Mouse (Mus musculus): ENCODE results near the gene Shcbp1l. TPM values are rescaled to one million over a fixed set of nuclear protein-coding genes. Genes with fewer than 3 reads are reported as not detected.
"Not testable (repeated sequence)": the region's sequence is repeated elsewhere in the genome, so short reads cannot be mapped to it uniquely, and the experiment has no call there.

Shcbp1l gene
- polyA plus RNA-seq, 1 experiment from 2014 or later: 0.28 TPM

DNA sequence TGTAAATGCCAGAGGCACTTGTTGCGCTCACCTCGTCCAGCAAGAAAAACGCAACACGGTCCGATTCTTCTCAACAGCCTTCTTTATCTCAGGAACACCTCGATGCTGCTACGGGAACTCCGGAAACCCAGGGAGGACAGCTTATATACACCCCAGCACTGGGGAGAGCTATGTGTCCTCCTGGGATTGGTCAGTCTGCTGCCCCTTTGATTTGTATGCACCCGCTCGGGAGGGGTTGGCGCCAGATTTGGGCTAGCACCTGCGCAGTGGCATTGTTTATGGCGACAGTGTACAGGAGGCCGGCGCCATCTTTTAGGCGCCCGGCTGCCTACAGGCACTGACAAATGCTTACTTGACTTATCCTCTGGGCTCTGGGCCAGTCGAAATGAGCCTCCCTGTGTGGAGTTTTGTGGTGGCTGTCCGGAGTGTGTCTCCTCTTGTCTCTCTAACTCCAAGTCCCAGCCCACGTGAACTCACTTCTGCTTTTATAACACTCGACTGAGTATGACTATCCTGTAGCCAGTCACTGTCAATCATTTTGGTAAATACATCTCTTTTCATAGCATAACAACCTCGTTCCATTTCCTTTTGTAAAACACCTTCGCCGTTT, 10.7 kb upstream of the Shcbp1l start:
- ATAC-seq (ENCODE audit: insufficient read depth); H3K36me3 ChIP-seq (ENCODE audit: insufficient read depth); H3K9ac ChIP-seq; DNase-seq; H3K27ac ChIP-seq (ENCODE audit: low read depth); H3K4me1 ChIP-seq (ENCODE audit: insufficient read depth); H3K4me2 ChIP-seq; H3K9me3 ChIP-seq (ENCODE audit: low read depth, low read length); H3K27me3 ChIP-seq (ENCODE audit: insufficient read depth, low read length); H3K4me3 ChIP-seq (ENCODE audit: low read depth, low read length): not testable (repeated sequence)
- 77% methylated on average over 24 of the region's 24 CpGs for WGBS

GRCm38 (mm10) chr1:153414962-153415361, 10.0 kb upstream of the Shcbp1l start:
- H3K27ac ChIP-seq (ENCODE audit: low read depth): no peak overlapping the region
- no peak overlapping the region for H3K9ac ChIP-seq
- no peaks in the 10 kb centered on the region for H3K9me3 ChIP-seq (ENCODE audit: low read depth, low read length)
- DNase-seq (no peak), ATAC-seq (ENCODE audit: insufficient read depth) (no peak)
- no peaks in the 10 kb centered on the region for H3K4me1 ChIP-seq (ENCODE audit: insufficient read depth)
- H3K27me3 ChIP-seq (ENCODE audit: insufficient read depth, low read length): no peaks in the 10 kb centered on the region
- 75% methylated on average over 4 of the region's 4 CpGs for WGBS
- no peak for TF ChIP-seq CTCF (IDR thresholded peaks at IDR 0.05; ENCODE audit: low read depth)
- no peak overlapping the region for H3K4me2 ChIP-seq
- H3K4me3 ChIP-seq (ENCODE audit: low read depth, low read length): no peak overlapping the region
- no peaks in the 10 kb centered on the region for H3K36me3 ChIP-seq (ENCODE audit: insufficient read depth)

GRCm38 (mm10) chr1:153415742-153416141, 9.2 kb upstream of the Shcbp1l start:
- not testable (repeated sequence) for H3K9ac ChIP-seq; H3K36me3 ChIP-seq (ENCODE audit: insufficient read depth); H3K4me2 ChIP-seq; H3K9me3 ChIP-seq (ENCODE audit: low read depth, low read length); H3K27ac ChIP-seq (ENCODE audit: low read depth); H3K4me3 ChIP-seq (ENCODE audit: low read depth, low read length); DNase-seq; ATAC-seq (ENCODE audit: insufficient read depth); H3K4me1 ChIP-seq (ENCODE audit: insufficient read depth); H3K27me3 ChIP-seq (ENCODE audit: insufficient read depth, low read length)
- 41% methylated on average over 2 of the region's 5 CpGs for WGBS

- ATAC-seq (ENCODE audit: insufficient read depth); H3K4me1 ChIP-seq (ENCODE audit: insufficient read depth); H3K9me3 ChIP-seq (ENCODE audit: low read depth, low read length); H3K4me2 ChIP-seq; H3K9ac ChIP-seq; H3K36me3 ChIP-seq (ENCODE audit: insufficient read depth); DNase-seq; H3K4me3 ChIP-seq (ENCODE audit: low read depth, low read length); H3K27me3 ChIP-seq (ENCODE audit: insufficient read depth, low read length); H3K27ac ChIP-seq (ENCODE audit: low read depth): not testable (repeated sequence)
- WGBS: 61% methylated on average over 3 of the region's 3 CpGs
Observed at GRCm38 (mm10) chr1:153416271-153416832, 8.6 kb upstream of the Shcbp1l start.

DNA sequence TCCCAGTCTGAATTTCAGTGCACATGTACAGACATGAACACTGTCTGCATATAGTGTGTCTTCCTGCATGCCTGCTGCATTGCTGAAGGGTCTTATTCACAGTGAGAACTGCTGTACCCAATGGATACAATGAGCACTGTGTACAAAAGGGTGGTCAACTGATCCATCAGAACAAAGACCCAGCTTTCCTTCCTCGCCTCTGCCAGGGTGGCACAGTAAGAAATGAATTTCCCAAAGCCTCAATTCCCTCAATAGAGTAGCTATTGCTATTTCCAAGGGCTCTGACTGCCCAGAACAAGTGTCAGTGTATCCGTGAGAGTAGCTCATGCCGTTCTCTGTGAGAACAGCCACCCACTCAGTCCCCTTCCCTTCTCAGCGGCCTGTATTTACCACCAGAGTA, 7.2 kb upstream of the Shcbp1l start:
- DNase-seq; H3K9ac ChIP-seq; H3K9me3 ChIP-seq (ENCODE audit: low read depth, low read length); H3K27ac ChIP-seq (ENCODE audit: low read depth); H3K4me2 ChIP-seq; ATAC-seq (ENCODE audit: insufficient read depth); H3K4me3 ChIP-seq (ENCODE audit: low read depth, low read length); H3K4me1 ChIP-seq (ENCODE audit: insufficient read depth); H3K36me3 ChIP-seq (ENCODE audit: insufficient read depth); H3K27me3 ChIP-seq (ENCODE audit: insufficient read depth, low read length): not testable (repeated sequence)
- 80% methylated on average over 4 of the region's 4 CpGs for WGBS

DNA sequence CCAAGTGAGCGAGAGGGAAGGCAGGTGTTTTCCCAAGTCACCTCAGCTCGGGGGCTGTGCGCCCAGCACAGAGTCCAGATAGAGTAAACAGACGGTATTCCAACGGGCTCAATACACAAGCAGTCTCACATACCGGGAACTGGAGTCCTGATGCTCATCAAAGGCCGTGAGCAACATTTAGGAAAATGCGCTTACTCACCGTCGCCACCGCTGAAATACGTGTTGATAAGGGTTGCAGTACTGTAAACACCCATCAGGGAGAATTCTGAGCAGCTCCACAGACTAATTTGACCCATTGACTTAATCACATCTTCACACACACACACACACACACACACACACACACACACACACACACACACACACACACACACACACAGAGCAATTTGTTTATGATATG, 691 bp upstream of the Shcbp1l start:
- ATAC-seq (ENCODE audit: insufficient read depth) (no peak), DNase-seq (peak; percentile 37)
- no peaks in the 10 kb centered on the region for H3K9me3 ChIP-seq (ENCODE audit: low read depth, low read length)
- no peaks in the 10 kb centered on the region for H3K4me1 ChIP-seq (ENCODE audit: insufficient read depth)
- no peaks in the 10 kb centered on the region for H3K36me3 ChIP-seq (ENCODE audit: insufficient read depth)
- 8% methylated on average over 12 of the region's 12 CpGs for WGBS
- H3K4me2 ChIP-seq: peak overlapping the region; percentile 98
- no peak overlapping the region for H3K27ac ChIP-seq (ENCODE audit: low read depth)
- H3K4me3 ChIP-seq (ENCODE audit: low read depth, low read length): peak overlapping the region; percentile 51
- 0 out of 2 replicates have a peak overlapping the region, but pooled peaks have one; percentile 41 for H3K9ac ChIP-seq
- H3K27me3 ChIP-seq (ENCODE audit: insufficient read depth, low read length): peaks cover 8% of the 10 kb centered on the region; the same call in 1 of the 2 replicates
- peak; percentile 26; the same call in 1 of the 2 replicates for TF ChIP-seq CTCF (IDR thresholded peaks at IDR 0.05; ENCODE audit: low read depth)

DNA sequence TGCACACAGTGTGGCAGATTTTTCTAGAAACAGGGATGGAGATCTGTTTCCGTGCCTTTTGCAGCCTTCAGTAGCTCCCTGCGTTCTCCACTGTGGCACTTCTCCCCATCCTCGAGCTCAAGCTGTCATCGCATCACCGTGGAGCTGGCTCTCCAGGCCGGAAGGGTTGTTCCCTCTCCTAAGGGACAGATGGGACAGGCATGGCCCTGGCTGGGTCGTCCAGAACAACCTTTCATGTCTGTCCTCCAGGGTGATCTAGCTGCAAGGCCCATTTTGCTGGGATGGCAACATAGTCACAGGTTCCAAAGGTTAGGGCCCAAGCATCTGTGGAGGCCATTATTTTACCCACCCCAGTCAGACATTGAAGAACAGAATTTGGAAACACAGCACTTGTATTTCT, 6.2 kb downstream of the Shcbp1l start:
- Histone ChIP-seq H3K4me3 (ENCODE audit: low read depth, low read length) (no peak overlapping the region), H3K27ac (ENCODE audit: low read depth) (no peak overlapping the region), H3K9me3 (ENCODE audit: low read depth, low read length) (no peaks in the 10 kb centered on the region), H3K27me3 (ENCODE audit: insufficient read depth, low read length) (no peaks in the 10 kb centered on the region), H3K9ac (no peak overlapping the region), H3K36me3 (ENCODE audit: insufficient read depth) (no peaks in the 10 kb centered on the region), H3K4me1 (ENCODE audit: insufficient read depth) (no peaks in the 10 kb centered on the region), H3K4me2 (no peak overlapping the region)
- 59% methylated on average over 7 of the region's 7 CpGs for WGBS
- no peak for ATAC-seq (ENCODE audit: insufficient read depth)
- no peak for DNase-seq
- no peak for TF ChIP-seq CTCF (IDR thresholded peaks at IDR 0.05; ENCODE audit: low read depth)

All from lung, embryonic 14.5 days (tissue).